Mouse (Mus musculus) brain, embryonic 14.5 days (tissue): ENCODE measurements around the gene Psmd5. TPM values are rescaled to one million over a fixed set of nuclear protein-coding genes. Genes with fewer than 3 reads are reported as not detected.

Source experiments
- DNase-seq: peaks from one replicate; pipeline ENCODE4 v3.0.0-alpha.2; 2011; ENCODE audit warnings: low read depth
- CTCF ChIP-seq: fragments of 200-500 bp; IDR thresholded peaks from 2 replicates; pipeline ENCODE4 v1.5.1; 2012; ENCODE audit warnings: inconsistent platforms, mild to moderate bottlenecking, moderate library complexity, borderline replicate concordance; ENCODE audit not compliant: insufficient read depth, insufficient read length; ENCODE audit errors: extremely low read depth
- POLR2A ChIP-seq: fragments of 200-500 bp; IDR thresholded peaks from 2 replicates; pipeline ENCODE4 v1.6.1; 2012; ENCODE audit warnings: mild to moderate bottlenecking, inconsistent platforms, borderline replicate concordance; ENCODE audit not compliant: poor library complexity, insufficient read depth, insufficient read length, severe bottlenecking; ENCODE audit errors: extremely low read depth
- polyA plus RNA-seq: library from polyadenylated mRNA; depleted of rRNA; stranded (reverse); fragments of >200 nt; gene quantifications from 2 replicates; pipeline ENCODE4 v1.2.3, GENCODE M21; 2012

The Psmd5 gene
- polyA plus RNA-seq, 1 experiment = 44.3 TPM

DNA sequence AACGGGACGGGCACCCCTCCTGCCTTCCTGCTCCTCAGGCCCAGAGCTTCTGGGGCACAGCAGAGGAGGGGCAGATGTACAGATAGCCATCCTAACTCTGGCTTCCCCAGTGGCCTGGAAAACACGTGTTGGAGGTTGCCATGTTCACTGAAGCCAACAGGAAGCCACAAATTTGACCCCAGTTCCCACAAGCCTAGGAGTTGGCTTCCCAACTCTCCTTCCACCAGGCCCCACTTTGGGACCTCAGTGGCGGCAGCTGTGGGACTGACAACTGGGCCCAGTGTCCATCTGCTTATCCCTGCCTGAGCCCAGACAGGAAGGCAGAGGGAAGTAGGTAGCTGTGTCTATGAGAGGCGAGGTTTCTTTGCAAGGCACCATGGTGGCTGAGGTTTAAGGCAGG is 19.2 kb upstream of the Psmd5 start:
- TF ChIP-seq CTCF = no peak
- no peak for TF ChIP-seq POLR2A
- no peak for DNase-seq

- DNase-seq = no peak
Observed at GRCm38 (mm10) chr2:34884186-34884585, 9.4 kb upstream of the Psmd5 start.

DNA sequence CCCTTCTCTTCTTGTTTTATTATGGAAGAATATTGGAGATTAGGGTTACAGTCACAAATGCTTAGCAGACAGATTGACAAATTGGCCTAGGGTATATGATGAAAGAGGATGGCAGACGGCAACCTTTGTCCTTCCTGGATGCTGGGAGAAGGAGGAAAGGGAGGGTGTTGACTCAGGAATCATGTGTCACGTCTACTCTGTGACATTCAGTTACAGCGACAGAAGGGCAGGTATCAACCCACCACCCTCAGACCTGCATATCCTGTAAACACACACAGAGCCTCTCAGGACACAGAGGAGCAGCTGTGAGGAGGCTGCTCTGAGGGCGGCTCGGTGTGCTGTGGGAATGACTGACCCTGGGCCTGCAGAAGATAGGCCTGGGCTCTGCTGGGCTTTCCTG is 8.4 kb upstream of the Psmd5 start:
- no peak for TF ChIP-seq POLR2A
- no peak for TF ChIP-seq CTCF
- no peak for DNase-seq

More at GRCm38 (mm10) chr2:34884186-34884585, 9.4 kb upstream of the Psmd5 start:
- TF ChIP-seq POLR2A = no peak
- no peak for TF ChIP-seq CTCF

DNA sequence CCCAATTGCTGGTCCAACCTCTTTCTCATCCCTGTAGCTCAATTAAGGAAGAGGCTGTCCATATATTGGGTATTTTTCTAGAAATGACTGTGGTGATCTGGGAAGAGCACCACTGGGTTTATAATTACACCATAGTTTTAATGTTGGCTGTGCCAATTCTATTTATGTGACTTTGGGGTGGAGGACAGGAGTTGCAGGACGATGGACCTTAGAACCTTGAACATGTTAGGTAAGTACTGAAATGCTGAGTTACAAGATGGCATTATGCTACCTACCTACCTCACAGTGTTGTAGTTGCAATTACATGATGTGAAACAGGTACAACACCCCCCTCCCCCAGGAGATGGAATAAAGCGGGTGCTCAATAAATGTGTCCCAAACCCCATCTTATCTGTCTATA is 8.0 kb upstream of the Psmd5 start:
- no peak for TF ChIP-seq POLR2A

GRCm38 (mm10) chr2:34880054-34880453 is 5.3 kb upstream of the Psmd5 start:
- TF ChIP-seq POLR2A = no peak
- TF ChIP-seq CTCF = no peak
- no peak for DNase-seq

More for the DNA sequence above, 8.0 kb upstream of the Psmd5 start:
- DNase-seq = no peak

GRCm38 (mm10) chr2:34874271-34874670 is 497 bp downstream of the Psmd5 start, which contains the start of gene Cutal:
Cutal (plus strand) TSS chr2:34874396.
- TF ChIP-seq CTCF (no peak), POLR2A (no peak)
- no peak for DNase-seq

DNA sequence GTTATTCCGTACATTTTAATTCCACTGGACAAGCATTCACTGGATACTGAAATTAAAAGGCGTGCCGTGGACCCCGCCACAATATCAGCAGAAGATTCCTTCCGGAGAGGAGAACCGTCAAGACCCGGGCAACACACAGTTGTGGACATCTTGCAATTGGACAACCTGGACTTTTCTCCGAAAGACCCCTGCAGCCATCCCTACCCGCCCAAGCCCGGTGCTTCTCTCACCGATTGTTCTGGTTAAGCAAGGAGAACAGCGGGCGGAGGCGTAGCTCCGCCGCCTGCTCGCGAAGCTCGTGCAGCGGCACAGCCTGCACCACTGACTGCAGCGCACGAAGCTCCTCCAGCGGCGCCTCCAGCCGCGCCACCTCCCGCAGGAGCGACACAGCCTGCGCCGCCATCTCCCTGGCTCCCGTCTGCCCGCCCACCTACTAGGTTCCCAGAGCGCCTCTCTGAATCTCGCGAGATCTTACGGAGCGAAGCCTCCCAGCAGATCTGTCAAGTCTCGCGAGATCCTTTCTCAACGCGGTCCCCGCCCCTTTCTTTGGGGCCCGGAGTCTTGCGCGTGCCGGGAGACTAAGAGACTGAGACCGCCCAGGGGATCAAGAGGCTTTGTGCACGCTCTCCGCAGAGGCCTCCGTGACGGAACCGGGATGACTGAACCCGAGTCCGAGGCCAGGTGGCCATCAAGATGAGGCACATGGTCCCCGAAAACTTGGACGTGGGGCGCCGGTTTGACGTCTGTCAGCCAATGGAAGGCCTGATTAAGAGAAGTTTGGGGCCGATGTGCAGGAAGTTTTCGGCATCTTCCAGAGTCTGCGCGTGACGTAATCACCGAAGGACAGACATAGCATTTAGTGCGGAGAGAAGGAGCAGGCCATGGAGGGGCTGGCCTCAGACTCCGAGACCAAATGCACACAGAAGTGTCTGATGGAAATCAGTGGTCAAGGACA is 4.0 kb downstream of the Psmd5 start:
- DNase-seq = peak; percentile 99
- no peak for TF ChIP-seq CTCF
- peak; percentile 97 for TF ChIP-seq POLR2A

DNA sequence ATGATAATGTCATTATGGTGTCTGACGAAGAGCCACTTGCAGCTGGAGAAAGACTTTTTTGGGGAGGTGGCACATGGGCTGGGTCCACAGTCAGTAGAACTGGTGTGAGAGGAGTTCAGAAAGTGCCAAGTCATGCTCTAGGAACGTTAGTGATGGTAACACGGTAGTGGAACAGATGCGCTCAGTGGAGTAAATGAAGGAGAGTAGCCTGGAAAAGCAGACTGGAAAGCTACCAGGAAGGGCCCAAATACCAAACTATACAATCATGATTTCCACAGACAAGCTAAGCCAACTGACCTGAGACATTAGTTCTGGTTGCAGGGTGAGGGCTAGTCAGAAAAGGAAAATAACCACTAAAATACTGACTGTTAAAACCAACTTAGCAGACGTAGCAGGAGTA is 5.1 kb downstream of the Psmd5 start:
- peak; percentile 10 for DNase-seq
- TF ChIP-seq POLR2A (no peak), CTCF (no peak)

DNA sequence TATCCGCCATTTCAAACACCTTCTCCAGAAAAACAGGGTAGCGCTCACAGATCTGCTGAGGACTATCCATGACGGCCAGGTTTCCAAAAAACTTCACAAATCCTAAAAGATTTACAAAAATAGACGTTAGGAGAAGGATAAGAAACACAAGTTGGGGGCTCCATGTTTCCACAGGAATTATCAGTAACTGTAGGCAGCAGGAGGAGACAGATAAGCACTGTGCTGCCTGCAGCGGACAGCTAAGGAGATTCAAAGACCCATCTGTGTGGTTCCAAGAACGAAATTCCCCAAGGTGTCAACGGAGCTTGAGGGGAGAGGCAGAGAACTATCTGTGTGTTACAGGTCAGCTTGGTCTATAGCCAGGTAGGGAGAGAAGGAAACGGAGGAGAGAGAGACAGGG is 17.0 kb downstream of the Psmd5 start:
- DNase-seq = no peak
- TF ChIP-seq POLR2A = no peak
- TF ChIP-seq CTCF = no peak

DNA sequence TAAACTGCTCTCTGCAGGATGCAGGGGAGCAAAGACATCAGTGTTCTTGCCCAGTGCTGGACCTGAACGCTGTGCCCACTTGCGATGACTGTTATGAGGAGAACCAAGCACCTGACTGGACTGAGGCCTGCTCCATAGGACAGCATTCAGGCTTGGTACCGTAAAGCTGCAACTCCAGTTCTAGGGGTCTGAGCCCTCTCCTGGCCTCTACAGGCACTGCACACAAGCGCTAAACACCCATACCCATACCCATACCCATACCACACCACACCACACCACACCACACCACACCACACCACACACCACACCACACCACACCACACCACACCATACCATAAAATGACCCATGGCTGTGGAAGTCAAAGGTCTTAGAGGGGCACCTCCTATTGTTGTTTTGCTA is 19.5 kb downstream of the Psmd5 start:
- no peak for TF ChIP-seq POLR2A
- TF ChIP-seq CTCF = peak; percentile 30; the same call in 1 of the 2 replicates
- no peak for DNase-seq

DNA sequence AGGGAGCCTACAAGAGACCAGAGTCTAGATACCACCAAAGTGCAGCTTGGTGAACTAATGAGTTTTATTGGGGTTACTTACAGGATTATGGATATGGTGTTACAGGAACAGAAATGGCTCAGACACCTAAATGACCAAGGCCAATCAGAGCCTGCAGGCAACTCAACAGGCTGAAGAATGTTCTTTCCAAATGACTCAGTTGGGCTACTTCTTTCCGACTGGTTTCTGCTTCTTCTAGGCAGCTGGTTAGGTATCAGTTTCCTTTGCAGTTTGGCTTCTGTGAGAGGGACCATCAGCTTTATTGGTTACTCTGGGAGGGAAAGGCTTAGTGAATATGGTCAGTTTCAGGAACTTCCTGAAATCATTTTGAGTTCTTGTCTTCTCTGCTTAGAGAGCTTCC is 27.1 kb downstream of the Psmd5 start:
- DNase-seq = no peak

More for the DNA sequence above, 27.1 kb downstream of the Psmd5 start:
- no peak for TF ChIP-seq POLR2A
- TF ChIP-seq CTCF = no peak
